Mouse (Mus musculus): Measurements from ENCODE around the gene Ccdc78. TPM values are rescaled to one million over a fixed set of nuclear protein-coding genes. Genes with fewer than 3 reads are reported as not detected.

Gene Ccdc78
- polyA plus RNA-seq, 1 experiment from 2014 or later: 0.05 TPM

DNA sequence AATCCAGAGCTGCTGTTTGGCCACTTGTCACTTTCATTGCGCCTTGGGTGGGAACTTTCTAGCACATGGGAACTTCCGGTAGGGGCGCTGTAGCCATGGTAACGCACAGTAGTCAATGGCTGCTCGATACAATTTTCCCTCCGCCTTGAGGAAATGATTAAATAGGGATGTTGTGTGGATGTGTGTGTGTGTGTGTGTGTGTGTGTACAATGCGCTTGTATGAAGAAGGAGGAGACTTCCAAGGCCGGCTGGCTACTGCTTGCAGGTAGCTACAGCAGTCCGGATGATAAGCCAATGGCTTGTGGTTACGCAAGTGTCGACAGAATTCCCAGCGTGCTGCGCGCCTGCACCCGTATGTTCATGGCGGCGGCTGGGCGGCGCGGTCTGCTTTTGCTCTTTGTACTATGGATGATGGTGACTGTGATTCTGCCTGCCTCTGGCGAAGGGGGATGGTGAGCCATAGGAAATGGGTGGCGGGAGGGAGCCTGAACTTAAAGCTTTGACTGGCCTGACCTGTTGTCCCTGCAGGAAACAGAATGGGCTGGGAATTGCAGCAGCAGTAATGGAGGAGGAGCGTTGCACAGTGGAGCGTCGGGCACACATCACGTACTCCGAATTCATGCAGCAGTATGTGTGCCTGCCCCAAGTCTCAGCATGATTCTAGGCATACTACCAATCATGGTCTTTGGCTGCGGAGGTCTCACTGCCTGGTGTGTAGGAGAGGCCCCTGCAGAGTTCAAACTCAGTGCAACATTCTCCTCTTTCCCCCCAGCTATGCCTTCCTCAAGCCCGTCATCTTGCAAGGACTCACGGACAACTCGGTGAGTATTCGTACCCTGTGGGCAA, 42.6 kb downstream of the Ccdc78 start, which contains the start of gene Jmjd8:
Gene Jmjd8 (plus strand): TSS at position 156 of the 846 bp plus-strand sequence.
- DNase-seq (peak; percentile 72), ATAC-seq (ENCODE audit: low read depth) (peak; percentile 37)
- Histone ChIP-seq H3K4me3 (replicated peaks) (peak within 1 kb of the TSS; percentile 85), H3K27ac (peak within 1 kb of the TSS; percentile 78), H3K9ac (peak within 1 kb of the TSS; percentile 81), H3K9me3 (replicated peaks) (no peaks in the 10 kb centered on the region), H3K27me3 (no peaks in the 10 kb centered on the region), H3K4me2 (peak within 1 kb of the TSS; percentile 99), H3K36me3 (peaks cover 56% of the 10 kb centered on the region), H3K4me1 (replicated peaks) (peaks cover 73% of the 10 kb centered on the region)
- 1% methylated on average over 32 of the region's 32 CpGs for WGBS (ENCODE audit: insufficient replicate concordance)

- DNase-seq (no peak), ATAC-seq (ENCODE audit: low read depth) (no peak)
- Histone ChIP-seq H3K27me3 (no peaks in the 10 kb centered on the region), H3K36me3 (peaks cover 58% of the 10 kb centered on the region), H3K4me2 (peak overlapping the region; percentile 99), H3K27ac (peak overlapping the region; percentile 78), H3K4me1 (replicated peaks) (peaks cover 73% of the 10 kb centered on the region), H3K4me3 (replicated peaks) (peak overlapping the region; percentile 85), H3K9me3 (replicated peaks) (no peaks in the 10 kb centered on the region), H3K9ac (peak overlapping the region; percentile 81)
- 44% methylated on average over 8 of the region's 8 CpGs for WGBS (ENCODE audit: insufficient replicate concordance)
Measured at GRCm38 (mm10) chr17:25829558-25830017, 43.2 kb downstream of the Ccdc78 start.

- DNase-seq (no peak), ATAC-seq (ENCODE audit: low read depth) (no peak)
- H3K4me1 ChIP-seq (replicated peaks): peaks cover 73% of the 10 kb centered on the region
- H3K9me3 ChIP-seq (replicated peaks): no peaks in the 10 kb centered on the region
- no peaks in the 10 kb centered on the region for H3K27me3 ChIP-seq
- peak overlapping the region; percentile 81 for H3K9ac ChIP-seq
- peak overlapping the region; percentile 78; the same call in 1 of the 2 replicates for H3K27ac ChIP-seq
- H3K36me3 ChIP-seq: peaks cover 65% of the 10 kb centered on the region
- WGBS (ENCODE audit: insufficient replicate concordance): 74% methylated on average over 4 of the region's 4 CpGs
- H3K4me3 ChIP-seq (replicated peaks): peak overlapping the region; percentile 85
- peak overlapping the region; percentile 99 for H3K4me2 ChIP-seq
Measured at GRCm38 (mm10) chr17:25830200-25830753, 43.9 kb downstream of the Ccdc78 start.

- H3K27ac ChIP-seq: peak overlapping the region; percentile 93; the same call in 1 of the 2 replicates
- H3K36me3 ChIP-seq: peaks cover 66% of the 10 kb centered on the region
Measured at GRCm38 (mm10) chr17:25830806-25831431, 44.5 kb downstream of the Ccdc78 start.

GRCm38 (mm10) chr17:25831451-25832281, 45.3 kb downstream of the Ccdc78 start:
- peak overlapping the region; percentile 93 for H3K27ac ChIP-seq
- H3K9ac ChIP-seq: peak overlapping the region; percentile 89
- DNase-seq: no peak
- H3K9me3 ChIP-seq (replicated peaks): no peaks in the 10 kb centered on the region
- H3K4me1 ChIP-seq (replicated peaks): peaks cover 80% of the 10 kb centered on the region
- peak overlapping the region; percentile 99 for H3K4me2 ChIP-seq
- H3K4me3 ChIP-seq (replicated peaks): peak overlapping the region; percentile 85
- peaks cover 59% of the 10 kb centered on the region for H3K36me3 ChIP-seq
- no peaks in the 10 kb centered on the region for H3K27me3 ChIP-seq
- 39% methylated on average over 21 of the region's 21 CpGs for WGBS (ENCODE audit: insufficient replicate concordance)
- ATAC-seq (ENCODE audit: low read depth): no peak

More at GRCm38 (mm10) chr17:25830806-25831431, 44.5 kb downstream of the Ccdc78 start:
- Histone ChIP-seq H3K27me3 (no peaks in the 10 kb centered on the region), H3K4me3 (replicated peaks) (peak overlapping the region; percentile 85), H3K9me3 (replicated peaks) (no peaks in the 10 kb centered on the region), H3K4me1 (replicated peaks) (peaks cover 75% of the 10 kb centered on the region), H3K4me2 (peak overlapping the region; percentile 99), H3K9ac (peak overlapping the region; percentile 89)
- WGBS (ENCODE audit: insufficient replicate concordance): 81% methylated on average over 14 of the region's 14 CpGs
- ATAC-seq (ENCODE audit: low read depth) (no peak), DNase-seq (no peak)

- Histone ChIP-seq H3K27me3 (no peaks in the 10 kb centered on the region), H3K4me3 (replicated peaks) (peak overlapping the region; percentile 85), H3K4me1 (replicated peaks) (peaks cover 85% of the 10 kb centered on the region), H3K36me3 (peaks cover 53% of the 10 kb centered on the region), H3K27ac (peak overlapping the region; percentile 93), H3K9me3 (replicated peaks) (no peaks in the 10 kb centered on the region), H3K4me2 (peak overlapping the region; percentile 99), H3K9ac (peak overlapping the region; percentile 92)
- ATAC-seq (ENCODE audit: low read depth) (peak; percentile 89), DNase-seq (peak; percentile 99)
- WGBS (ENCODE audit: insufficient replicate concordance): under 1% methylated on average over 76 of the region's 77 CpGs
Measured at GRCm38 (mm10) chr17:25832436-25833290, 46.3 kb downstream of the Ccdc78 start.

DNA sequence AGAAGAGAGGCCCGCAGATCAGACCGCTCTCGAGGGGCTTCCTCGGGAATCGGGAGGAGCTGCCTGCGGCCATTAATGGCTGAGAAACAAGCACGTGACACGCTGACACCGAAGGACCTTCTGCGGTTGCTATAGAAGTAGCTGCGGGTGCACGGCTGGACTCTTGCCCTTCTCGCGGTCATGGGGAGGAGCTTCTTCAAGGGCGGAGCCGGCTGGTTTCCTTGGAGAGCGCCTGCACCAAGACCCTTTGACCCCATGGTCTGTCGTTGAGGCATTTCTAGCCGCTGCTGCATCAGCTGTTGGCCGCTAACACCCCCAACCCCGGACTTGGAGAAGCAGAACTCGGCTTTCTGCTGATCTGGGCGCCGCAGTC, 46.9 kb downstream of the Ccdc78 start, which contains the start of gene Stub1:
Gene Stub1 (minus strand): TSS at position 114 of the 373 bp plus-strand sequence.
- Histone ChIP-seq H3K27ac (peak within 1 kb of the TSS; percentile 93), H3K4me3 (replicated peaks) (peak within 1 kb of the TSS; percentile 85), H3K9ac (peak within 1 kb of the TSS; percentile 92), H3K4me2 (peak within 1 kb of the TSS; percentile 99), H3K27me3 (no peaks in the 10 kb centered on the region), H3K36me3 (peaks cover 53% of the 10 kb centered on the region), H3K9me3 (replicated peaks) (no peaks in the 10 kb centered on the region), H3K4me1 (replicated peaks) (peaks cover 88% of the 10 kb centered on the region)
- DNase-seq (peak; percentile 76), ATAC-seq (ENCODE audit: low read depth) (peak; percentile 51)
- under 1% methylated on average over 24 of the region's 24 CpGs for WGBS (ENCODE audit: insufficient replicate concordance)

DNA sequence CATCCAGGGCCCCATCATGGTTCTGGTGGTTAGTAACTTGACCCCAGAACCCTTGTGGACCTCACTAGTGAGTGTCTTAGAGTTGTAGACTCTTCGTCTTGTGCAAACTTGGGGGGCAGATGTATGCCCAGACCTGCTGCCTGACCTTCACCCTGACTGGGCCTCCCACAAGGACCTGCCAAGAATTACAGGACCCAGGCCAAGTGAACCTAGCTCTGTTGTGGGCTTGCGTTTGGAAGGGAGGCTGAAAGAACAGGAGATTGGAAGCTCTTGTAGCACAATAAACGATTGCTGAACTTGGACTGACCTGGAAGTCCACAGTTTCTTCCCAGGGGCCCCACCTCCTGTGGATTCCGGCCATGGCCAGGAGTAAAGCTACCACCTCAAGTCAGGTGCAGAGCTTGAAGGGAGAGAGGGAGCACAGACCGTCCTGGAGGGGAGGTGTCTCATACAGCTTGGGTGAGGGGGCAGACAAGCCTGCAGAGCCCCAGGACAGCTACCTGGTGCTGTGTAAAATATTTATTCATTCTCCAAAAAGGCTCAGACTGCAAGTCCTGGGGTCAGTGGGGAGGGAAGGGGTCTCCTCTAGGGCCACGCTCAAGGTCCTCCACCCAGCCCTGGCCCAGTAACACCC, 47.7 kb downstream of the Ccdc78 start:
- Histone ChIP-seq H3K4me1 (replicated peaks) (peaks cover 88% of the 10 kb centered on the region), H3K9ac (peak overlapping the region; percentile 92), H3K4me2 (peak overlapping the region; percentile 99), H3K4me3 (replicated peaks) (peak overlapping the region; percentile 85), H3K27me3 (no peaks in the 10 kb centered on the region), H3K36me3 (peaks cover 58% of the 10 kb centered on the region), H3K9me3 (replicated peaks) (no peaks in the 10 kb centered on the region), H3K27ac (peak overlapping the region; percentile 93)
- ATAC-seq (ENCODE audit: low read depth): no peak
- DNase-seq: no peak
- 34% methylated on average over 6 of the region's 6 CpGs for WGBS (ENCODE audit: insufficient replicate concordance)

DNA sequence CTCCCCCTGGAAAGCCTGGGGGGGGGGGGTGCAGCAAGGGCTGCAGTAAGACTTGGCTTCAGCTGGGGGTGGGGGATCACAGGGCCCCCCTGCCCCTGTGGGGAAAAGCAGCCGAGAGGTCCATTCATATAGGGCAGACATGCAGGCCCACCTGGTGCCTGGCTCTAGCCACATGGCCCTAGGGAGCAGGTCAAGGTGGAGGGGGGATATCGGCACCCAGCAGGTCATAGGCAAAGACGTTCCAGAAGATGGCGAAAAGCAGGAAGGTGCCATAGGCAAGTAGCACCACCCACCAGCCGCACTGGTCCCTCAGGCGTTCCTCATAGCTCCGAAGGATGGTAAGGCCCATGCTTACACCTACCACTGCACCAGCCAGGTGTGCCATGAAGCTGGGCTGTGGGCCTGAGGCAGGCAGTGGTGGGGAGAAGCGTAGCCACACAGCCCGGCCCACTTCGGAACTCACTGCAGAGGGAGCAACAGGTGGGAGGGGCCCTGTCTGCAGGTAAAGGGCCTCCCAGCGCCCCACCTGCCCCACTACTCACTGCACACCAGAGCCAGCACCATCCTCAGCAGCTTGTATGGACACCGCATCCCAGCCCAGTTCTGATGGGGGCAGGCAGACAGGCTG, 48.3 kb downstream of the Ccdc78 start:
- Histone ChIP-seq H3K27ac (peak overlapping the region; percentile 93), H3K4me3 (replicated peaks) (peak overlapping the region; percentile 85), H3K9me3 (replicated peaks) (no peaks in the 10 kb centered on the region), H3K4me2 (peak overlapping the region; percentile 99), H3K36me3 (peaks cover 62% of the 10 kb centered on the region), H3K9ac (peak overlapping the region; percentile 92), H3K4me1 (replicated peaks) (peaks cover 88% of the 10 kb centered on the region), H3K27me3 (no peaks in the 10 kb centered on the region)
- no peak for DNase-seq
- ATAC-seq (ENCODE audit: low read depth): no peak
- WGBS (ENCODE audit: insufficient replicate concordance): 88% methylated on average over 12 of the region's 12 CpGs

Measured in liver, embryonic 13.5 days (tissue).